Mouse (Mus musculus) liver, adult 2 months (tissue): ENCODE measurements at regions not wholly inside any gene's neighbourhood (a gene's known extent, or its start where the extent isn't known, plus 50 kb on each side); places are given as distances from the start of the nearest gene placed in this dataset.

Experiments used
- DNase-seq: peaks from one replicate; pipeline ENCODE4 v3.0.0-alpha.2; 2011; ENCODE audit warnings: low read depth, low spot score; ENCODE audit errors: extremely low read depth
- H3K27ac ChIP-seq: fragments of 200-500 bp; replicated peaks from 2 replicates; pipeline ENCODE4 v1.5.1; 2012; ENCODE audit warnings: low read depth, mild to moderate bottlenecking, control low read depth, inconsistent platforms, low read length; ENCODE audit not compliant: insufficient read depth
- H3K27me3 ChIP-seq: fragments of 200-500 bp; 2 replicates; pipeline ENCODE4 v1.6.1; 2012; ENCODE audit warnings: mild to moderate bottlenecking, moderate library complexity, low read length, inconsistent platforms; ENCODE audit not compliant: control insufficient read depth, insufficient read depth
- H3K36me3 ChIP-seq: fragments of 200-500 bp; 2 replicates; pipeline ENCODE4 v1.6.1; 2012; ENCODE audit warnings: low read length, inconsistent platforms; ENCODE audit not compliant: control insufficient read depth, insufficient read depth
- H3K4me1 ChIP-seq: fragments of 200-500 bp; 2 replicates; pipeline ENCODE4 v1.6.1; 2011; ENCODE audit warnings: low read length; ENCODE audit not compliant: control insufficient read depth, insufficient read depth
- H3K4me3 ChIP-seq: fragments of 200-500 bp; 2 replicates; pipeline ENCODE4 v1.5.1; 2011; ENCODE audit warnings: low read depth, mild to moderate bottlenecking, control low read depth, low read length, moderate library complexity; ENCODE audit not compliant: insufficient read depth
- H3K79me2 ChIP-seq: fragments of 200-500 bp; 2 replicates; pipeline ENCODE4 v1.6.1; 2012; ENCODE audit warnings: inconsistent platforms, mild to moderate bottlenecking, low read length, moderate library complexity; ENCODE audit not compliant: control insufficient read depth, insufficient read depth
- H3K9ac ChIP-seq: fragments of 200-500 bp; 2 replicates; pipeline ENCODE4 v1.6.1; 2012; ENCODE audit warnings: low read depth, mild to moderate bottlenecking, control low read depth, inconsistent platforms, low read length
- CTCF ChIP-seq: fragments of 200-500 bp; IDR thresholded peaks from 2 replicates; pipeline ENCODE4 v1.5.1; 2011; ENCODE audit warnings: low read depth, low read length, control low read depth
- POLR2A ChIP-seq: fragments of 200-500 bp; IDR thresholded peaks from 2 replicates; pipeline ENCODE4 v1.6.1; 2011; ENCODE audit warnings: low read length, control low read depth; ENCODE audit not compliant: insufficient read depth; ENCODE audit errors: extremely low read depth
- WGBS: fragments of 180-500 bp; shearing (Covaris S2); methylation state at CpG from one replicate; pipeline ENCODE4 v1.1.7; 2018; 5-methylcytosine and 5-hydroxymethylcytosine counted together

- TF ChIP-seq POLR2A, result no peak
- no peak for TF ChIP-seq CTCF
- peak; percentile 25 for DNase-seq
- WGBS, result 71% methylated on average over 11 of the region's 11 CpGs
- H3K27ac ChIP-seq, result peak overlapping the region; percentile 49
- H3K36me3 ChIP-seq, result no peaks in the 10 kb centered on the region
- H3K79me2 ChIP-seq, result no peaks in the 10 kb centered on the region
- H3K9ac ChIP-seq, result no peak overlapping the region
- H3K27me3 ChIP-seq, result no peaks in the 10 kb centered on the region
- H3K4me1 ChIP-seq, result peaks cover 4% of the 10 kb centered on the region; the same call in 1 of the 2 replicates
- no peak overlapping the region for H3K4me3 ChIP-seq
Observed at GRCm38 (mm10) chr5:129297657-129298349, 201.3 kb downstream of the Adgrd1 start.

GRCm38 (mm10) chr5:129298646-129299455 lies 202.2 kb upstream of the Sfswap start:
- DNase-seq, result no peak
- no peaks in the 10 kb centered on the region for H3K27me3 ChIP-seq
- TF ChIP-seq POLR2A, result no peak
- no peak for TF ChIP-seq CTCF
- no peaks in the 10 kb centered on the region for H3K36me3 ChIP-seq
- H3K27ac ChIP-seq, result no peak overlapping the region
- H3K79me2 ChIP-seq, result no peaks in the 10 kb centered on the region
- WGBS, result 24% methylated on average over 11 of the region's 11 CpGs
- H3K4me3 ChIP-seq, result no peak overlapping the region
- peaks cover 4% of the 10 kb centered on the region; the same call in 1 of the 2 replicates for H3K4me1 ChIP-seq
- no peak overlapping the region for H3K9ac ChIP-seq

- Histone ChIP-seq H3K4me1 (peaks cover 4% of the 10 kb centered on the region; the same call in 1 of the 2 replicates), H3K4me3 (no peak overlapping the region), H3K79me2 (no peaks in the 10 kb centered on the region), H3K36me3 (no peaks in the 10 kb centered on the region), H3K27me3 (no peaks in the 10 kb centered on the region), H3K27ac (no peak overlapping the region), H3K9ac (no peak overlapping the region)
- TF ChIP-seq CTCF, result no peak
- TF ChIP-seq POLR2A, result no peak
- WGBS, result 48% methylated on average over 2 of the region's 2 CpGs
- no peak for DNase-seq
Observed at GRCm38 (mm10) chr5:129299456-129299765, 201.6 kb upstream of the Sfswap start.

GRCm38 (mm10) chr5:129300423-129300822 lies 200.6 kb upstream of the Sfswap start:
- TF ChIP-seq POLR2A (no peak), CTCF (no peak)
- peaks cover 4% of the 10 kb centered on the region; the same call in 1 of the 2 replicates for H3K4me1 ChIP-seq
- no peak for DNase-seq
- no peaks in the 10 kb centered on the region for H3K36me3 ChIP-seq
- no peaks in the 10 kb centered on the region for H3K79me2 ChIP-seq
- WGBS, result 92% methylated on average over 6 of the region's 6 CpGs
- no peaks in the 10 kb centered on the region for H3K27me3 ChIP-seq
- H3K27ac ChIP-seq, result no peak overlapping the region
- no peak overlapping the region for H3K9ac ChIP-seq
- H3K4me3 ChIP-seq, result no peak overlapping the region

GRCm38 (mm10) chr5:129315626-129316025 lies 185.4 kb upstream of the Sfswap start:
- Histone ChIP-seq H3K36me3 (no peaks in the 10 kb centered on the region), H3K9ac (no peak overlapping the region), H3K4me1 (no peaks in the 10 kb centered on the region), H3K4me3 (no peak overlapping the region), H3K27ac (no peak overlapping the region), H3K27me3 (peaks cover 3% of the 10 kb centered on the region; the same call in 1 of the 2 replicates), H3K79me2 (no peaks in the 10 kb centered on the region)
- WGBS, result 70% methylated on average over 9 of the region's 9 CpGs
- DNase-seq, result no peak
- no peak for TF ChIP-seq CTCF

- Histone ChIP-seq H3K4me3 (no peak overlapping the region), H3K9ac (no peak overlapping the region), H3K4me1 (no peaks in the 10 kb centered on the region), H3K79me2 (no peaks in the 10 kb centered on the region), H3K36me3 (no peaks in the 10 kb centered on the region), H3K27me3 (no peaks in the 10 kb centered on the region), H3K27ac (no peak overlapping the region)
- WGBS, result 22% methylated on average over 11 of the region's 11 CpGs
- TF ChIP-seq POLR2A (no peak), CTCF (no peak)
- no peak for DNase-seq
Observed at GRCm38 (mm10) chr5:129331094-129331523, 169.9 kb upstream of the Sfswap start.
